Mouse (Mus musculus) layer of hippocampus, adult 2 months (tissue): ENCODE measurements at regions not wholly inside any gene's neighbourhood (a gene's known extent, or its start where the extent isn't known, plus 50 kb on each side); places are given as distances from the start of the nearest gene placed in this dataset.

ENCODE experiments used
- DNase-seq, 2 experiments: peaks; one replicate each; pipeline ENCODE4 v3.0.0; 2022; ENCODE audit warnings: low spot score in 2 of 2
- H3K27ac ChIP-seq: fragments of 200-600 bp; 2 replicates; pipeline ENCODE4 v1.8.1; 2022
- H3K4me3 ChIP-seq: fragments of 200-600 bp; 2 replicates; pipeline ENCODE4 v1.8.1; 2022; ENCODE audit warnings: mild to moderate bottlenecking
- CTCF ChIP-seq: fragments of 200-600 bp; conservative IDR thresholded peaks from 2 replicates; pipeline ENCODE4 v1.8.1; 2022; ENCODE audit warnings: antibody characterized with exemption, mild to moderate bottlenecking, moderate library complexity

DNA sequence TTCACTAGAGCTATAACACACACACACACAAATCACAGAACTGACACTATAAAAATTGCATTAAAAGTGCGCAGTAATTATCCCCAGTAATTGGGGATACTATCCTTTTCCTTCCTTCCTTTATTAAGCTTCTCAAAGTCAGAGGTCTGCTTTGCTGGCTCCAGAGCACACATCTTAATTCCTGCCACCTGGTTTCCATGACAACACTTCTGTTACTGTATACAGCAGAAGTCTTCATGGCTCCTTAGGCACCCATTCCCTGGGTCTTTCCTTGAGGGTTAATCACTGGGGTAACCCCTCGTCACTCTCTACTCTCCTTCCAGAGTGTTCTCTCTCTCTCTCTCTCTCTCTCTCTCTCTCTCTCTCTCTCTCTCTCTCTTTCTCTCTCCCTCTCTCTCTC is 153.6 kb upstream of the Tas2r134 start:
- Histone ChIP-seq H3K27ac (no peak overlapping the region), H3K4me3 (no peak overlapping the region)
- DNase-seq = no peak
- no peak for TF ChIP-seq CTCF

DNA sequence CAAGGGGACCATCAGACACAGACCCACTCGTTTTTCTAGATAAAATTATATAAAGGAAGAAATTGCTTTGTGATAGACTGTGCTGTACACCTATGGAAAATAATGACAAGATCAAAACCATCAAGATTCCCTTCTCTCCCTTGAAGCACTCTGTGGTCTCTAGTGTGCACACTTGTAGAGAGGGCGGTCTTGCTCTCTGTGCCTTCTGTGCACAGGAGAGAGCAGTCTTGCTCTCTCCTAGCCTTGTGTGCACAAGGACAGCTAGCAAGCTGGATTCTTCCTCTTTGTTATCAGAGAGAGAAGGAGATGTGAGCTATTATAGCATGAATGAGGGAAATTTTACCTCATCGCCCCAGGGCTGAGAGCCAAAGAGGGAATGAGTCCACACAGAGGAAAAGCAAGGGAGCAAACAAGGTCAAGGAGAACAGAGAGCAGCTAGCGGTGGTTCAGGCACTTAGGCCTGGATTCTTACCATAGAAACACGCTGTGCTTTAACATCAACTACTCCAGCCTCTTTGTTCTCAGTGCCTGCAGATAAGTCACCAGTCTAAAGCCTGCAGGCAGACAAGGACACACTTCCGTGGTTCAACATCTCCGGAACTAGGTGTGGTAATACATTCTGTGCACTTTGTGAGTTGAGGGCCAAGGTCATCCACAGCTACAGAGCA is 160.2 kb upstream of the Tas2r134 start:
- no peak overlapping the region for H3K4me3 ChIP-seq
- no peak for DNase-seq
- H3K27ac ChIP-seq = no peak overlapping the region
- no peak for TF ChIP-seq CTCF

DNA sequence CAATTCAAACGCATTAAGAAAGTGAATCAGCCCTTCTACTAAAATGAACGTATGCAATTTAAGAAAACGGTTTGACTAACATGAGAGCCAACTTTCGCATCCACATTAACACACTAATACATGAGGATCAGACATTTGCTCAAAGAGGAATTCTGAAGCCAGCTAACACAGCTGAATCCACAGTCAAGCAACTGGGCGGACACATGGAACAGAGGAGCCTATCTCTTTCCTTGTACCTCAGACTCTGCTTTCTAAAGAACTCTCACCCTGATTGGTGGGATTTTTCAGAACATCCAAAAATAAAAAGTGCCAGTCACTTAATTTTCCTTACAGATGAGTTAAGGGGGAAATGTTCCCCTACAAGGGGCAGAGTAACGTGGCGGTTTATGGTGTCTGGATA is 161.3 kb upstream of the Tas2r134 start:
- no peak for TF ChIP-seq CTCF
- H3K4me3 ChIP-seq = no peak overlapping the region
- no peak for DNase-seq
- no peak overlapping the region for H3K27ac ChIP-seq

DNA sequence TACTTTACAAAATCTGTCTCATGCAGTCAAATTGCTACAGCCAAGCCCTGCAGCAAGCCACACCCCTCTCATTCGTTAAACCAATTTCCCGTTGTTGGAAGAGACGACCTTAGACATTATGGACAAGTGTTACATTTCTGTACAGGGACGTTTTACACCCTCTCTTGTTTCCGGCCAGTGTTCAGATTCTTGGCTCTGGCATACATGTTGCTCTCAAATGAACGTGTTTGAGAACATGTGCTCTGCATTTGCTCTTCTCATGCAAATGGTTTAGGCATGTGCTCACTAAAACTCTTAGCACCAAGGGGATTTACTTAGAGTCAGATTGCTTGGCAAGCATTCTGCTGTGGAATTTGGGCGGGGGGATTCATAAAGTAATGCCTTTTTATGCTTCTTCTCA is 161.7 kb upstream of the Tas2r134 start:
- Histone ChIP-seq H3K27ac (no peak overlapping the region), H3K4me3 (no peak overlapping the region)
- DNase-seq = no peak
- TF ChIP-seq CTCF = no peak

DNA sequence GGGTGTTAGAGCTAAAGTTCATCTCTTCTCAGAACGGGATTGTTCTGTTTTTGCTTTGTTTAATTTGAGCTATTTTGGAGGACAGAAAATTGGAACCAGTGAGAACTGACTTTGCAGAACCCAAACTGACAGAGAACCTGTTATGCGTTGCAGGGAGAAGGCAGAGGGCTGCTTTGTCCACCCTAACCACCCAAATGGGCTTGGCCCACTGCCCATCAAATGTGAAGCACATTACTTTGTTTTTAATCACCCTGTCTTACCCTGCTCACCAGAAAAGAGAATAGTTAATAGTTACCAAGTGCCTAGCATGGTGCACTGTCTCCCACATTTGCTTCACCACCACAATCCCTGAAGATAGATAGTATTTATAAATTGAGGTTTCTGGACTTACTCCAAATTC is 163.0 kb upstream of the Tas2r134 start:
- Histone ChIP-seq H3K27ac (no peak overlapping the region), H3K4me3 (no peak overlapping the region)
- TF ChIP-seq CTCF = no peak
- DNase-seq = no peak

DNA sequence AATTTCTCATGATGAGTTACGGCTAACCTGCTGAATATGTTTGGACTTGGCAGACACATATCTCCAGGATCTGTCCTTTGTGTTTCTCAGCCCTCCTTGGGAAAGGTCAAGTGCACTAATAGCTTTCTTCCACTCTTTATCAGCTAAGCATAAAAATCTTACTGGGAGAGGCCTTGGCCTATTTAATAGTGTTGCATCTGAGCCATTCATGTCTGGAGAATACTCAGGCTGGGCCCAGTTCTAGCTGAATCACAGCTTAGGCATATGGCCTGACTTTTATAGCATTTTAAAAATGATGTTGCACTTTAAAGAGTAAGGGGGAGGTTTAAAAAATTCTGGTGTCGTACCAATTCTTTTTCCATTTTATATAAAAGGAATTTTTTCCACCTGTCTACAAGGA is 166.4 kb upstream of the Tas2r134 start:
- no peak overlapping the region for H3K4me3 ChIP-seq
- H3K27ac ChIP-seq = no peak overlapping the region
- TF ChIP-seq CTCF = no peak
- no peak for DNase-seq

DNA sequence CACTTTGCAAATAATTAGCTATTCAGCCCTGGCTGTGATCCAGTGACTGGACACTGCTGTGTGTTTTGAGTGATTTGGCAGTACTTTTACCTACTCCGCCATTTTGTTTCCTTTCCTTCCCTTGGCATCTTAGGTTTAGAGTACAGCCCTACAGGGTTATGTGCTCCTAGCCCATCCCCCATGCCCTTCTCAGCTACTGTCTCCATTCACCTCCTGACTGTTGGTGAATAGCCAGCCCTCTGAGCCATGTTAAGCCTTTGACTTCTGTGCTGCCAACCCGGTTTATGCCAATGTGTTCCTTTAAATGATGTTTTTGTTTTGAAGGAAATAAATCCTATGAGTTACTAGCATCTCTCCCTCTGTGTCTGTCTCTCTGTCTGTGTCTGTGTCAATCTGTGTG is 167.8 kb upstream of the Tas2r134 start:
- no peak overlapping the region for H3K4me3 ChIP-seq
- no peak overlapping the region for H3K27ac ChIP-seq
- no peak for TF ChIP-seq CTCF
- no peak for DNase-seq

DNA sequence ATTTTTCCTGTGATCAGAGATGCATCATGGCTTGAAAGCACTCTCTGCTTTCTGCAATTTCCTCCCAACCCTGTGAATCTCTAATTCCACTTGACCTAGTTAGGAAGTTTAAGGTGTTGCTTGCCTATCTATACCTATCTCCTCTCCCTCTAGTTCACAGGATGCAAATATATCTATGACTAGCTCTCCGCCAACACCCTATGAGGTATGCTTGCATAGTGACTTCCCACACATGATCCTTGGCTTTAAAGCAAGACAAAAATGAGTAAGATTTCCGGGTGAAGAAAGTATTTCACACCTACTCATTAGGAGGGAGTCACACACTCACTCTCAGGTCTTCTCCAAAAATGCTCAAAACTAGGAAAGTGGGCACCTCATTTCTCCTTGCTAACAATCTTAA is 169.6 kb upstream of the Tas2r134 start:
- DNase-seq = no peak
- no peak for TF ChIP-seq CTCF
- no peak overlapping the region for H3K4me3 ChIP-seq
- H3K27ac ChIP-seq = no peak overlapping the region

DNA sequence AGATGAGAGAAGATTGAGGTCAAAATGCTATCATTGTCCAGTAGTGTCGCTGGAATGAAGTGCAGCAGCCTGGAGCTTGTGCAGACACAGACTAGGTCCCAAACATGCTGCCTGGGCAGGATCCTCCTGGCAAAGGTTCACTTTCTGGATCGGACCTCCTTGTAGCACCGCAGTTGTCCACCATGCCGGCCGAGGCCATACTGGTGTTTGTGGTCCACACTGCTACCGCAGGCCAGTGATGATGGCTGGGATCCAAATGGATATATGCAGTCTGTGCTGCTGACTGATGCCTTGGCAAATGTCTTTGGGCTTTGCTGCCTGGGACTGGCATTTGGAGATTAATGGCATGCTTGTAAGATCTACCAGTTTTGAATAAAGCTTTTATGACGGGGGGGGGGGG is 174.5 kb upstream of the Tas2r134 start:
- no peak for TF ChIP-seq CTCF
- no peak for DNase-seq
- Histone ChIP-seq H3K27ac (no peak overlapping the region), H3K4me3 (no peak overlapping the region)

DNA sequence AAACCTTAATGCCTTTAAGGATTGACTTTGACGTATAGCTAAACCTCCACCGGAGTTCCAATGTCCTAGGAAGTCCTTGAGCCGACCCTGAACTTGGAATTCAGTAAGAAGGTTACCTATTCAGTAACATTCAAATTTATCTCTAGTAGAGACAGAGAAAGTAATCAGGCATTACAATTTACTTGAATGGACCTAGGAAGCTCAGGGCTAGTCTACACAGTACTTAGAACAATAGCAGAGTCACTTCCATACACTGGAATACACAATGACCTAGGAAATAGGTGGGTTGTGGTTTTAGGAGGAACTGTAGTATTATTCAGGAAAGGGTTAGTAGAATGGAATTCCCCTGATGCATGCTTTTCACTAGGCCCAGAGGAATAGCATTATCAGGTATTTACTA is 179.2 kb upstream of the Tas2r134 start:
- TF ChIP-seq CTCF = no peak
- no peak overlapping the region for H3K27ac ChIP-seq
- no peak for DNase-seq
- no peak overlapping the region for H3K4me3 ChIP-seq

DNA sequence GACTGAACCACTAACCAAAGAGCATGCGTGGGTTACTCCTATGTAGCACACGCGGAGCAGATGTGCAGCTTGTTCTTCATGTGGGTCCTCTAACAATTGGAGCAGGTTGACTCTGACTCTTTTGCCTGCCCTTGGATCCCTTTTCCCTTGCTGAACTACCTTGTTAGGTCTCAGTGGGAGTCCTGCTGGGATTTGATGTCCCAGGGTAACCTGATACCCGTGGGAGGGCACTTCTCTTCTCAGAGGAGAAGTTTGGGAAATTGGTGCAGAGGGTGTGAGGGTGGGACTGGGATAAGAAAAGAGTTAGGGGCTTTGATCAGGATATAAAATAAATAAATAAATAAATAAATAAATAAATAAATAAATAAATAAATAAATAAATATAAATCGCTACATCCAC is 179.7 kb upstream of the Tas2r134 start:
- Histone ChIP-seq H3K4me3 (no peak overlapping the region), H3K27ac (no peak overlapping the region)
- no peak for DNase-seq
- no peak for TF ChIP-seq CTCF

DNA sequence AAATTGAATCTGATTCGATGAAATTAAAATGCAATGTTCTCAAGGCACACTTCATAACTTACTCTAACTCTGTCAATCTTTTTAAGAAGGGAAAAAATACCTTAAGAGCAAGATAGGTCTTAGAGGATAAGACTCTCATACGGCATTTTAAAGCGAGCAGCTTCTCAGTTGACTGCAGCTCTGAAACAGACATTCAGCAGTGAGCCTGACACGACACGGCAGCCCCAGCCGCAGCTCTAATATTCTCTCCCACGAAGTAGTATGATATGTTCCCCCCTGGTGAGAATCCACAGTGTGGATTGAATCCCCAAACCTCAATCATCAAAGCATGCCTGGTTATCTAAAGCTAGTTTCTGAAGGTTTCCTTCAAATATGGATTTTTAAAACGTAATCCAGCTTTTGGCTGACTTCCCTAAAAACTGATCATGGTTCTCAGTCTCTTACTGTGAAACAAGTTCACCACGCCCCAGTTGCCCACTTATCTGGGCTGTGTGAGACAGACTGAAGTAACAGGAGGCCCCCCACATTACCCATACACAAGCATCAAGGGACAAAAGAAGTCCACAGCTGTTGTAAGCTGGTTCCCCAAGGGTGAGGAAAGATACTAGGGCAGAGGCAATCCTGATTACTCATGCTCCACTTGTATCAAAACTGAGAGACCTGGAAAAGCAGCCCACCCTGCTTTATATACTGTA is 182.8 kb upstream of the Tas2r134 start:
- no peak for DNase-seq
- no peak overlapping the region for H3K27ac ChIP-seq
- H3K4me3 ChIP-seq = no peak overlapping the region
- no peak for TF ChIP-seq CTCF

DNA sequence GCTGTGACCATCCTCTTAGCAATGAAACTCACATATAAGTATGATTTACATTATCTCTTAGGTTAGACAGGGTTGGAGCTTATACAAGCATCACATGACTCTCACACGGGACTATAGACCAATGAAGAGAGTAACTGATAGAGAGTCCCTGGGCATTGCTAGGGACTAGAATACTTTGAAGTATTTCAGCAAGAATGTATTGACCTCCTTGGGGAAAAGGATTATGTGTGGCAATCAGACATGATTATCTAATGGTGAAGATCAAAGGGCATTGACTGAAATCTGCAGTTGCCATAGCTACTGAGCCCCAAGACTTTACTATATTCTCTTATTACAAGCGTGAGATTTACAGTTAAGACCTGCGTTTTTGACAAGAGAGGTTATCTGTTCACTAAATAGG is 183.4 kb upstream of the Tas2r134 start:
- Histone ChIP-seq H3K27ac (no peak overlapping the region), H3K4me3 (no peak overlapping the region)
- TF ChIP-seq CTCF = no peak
- DNase-seq = no peak

DNA sequence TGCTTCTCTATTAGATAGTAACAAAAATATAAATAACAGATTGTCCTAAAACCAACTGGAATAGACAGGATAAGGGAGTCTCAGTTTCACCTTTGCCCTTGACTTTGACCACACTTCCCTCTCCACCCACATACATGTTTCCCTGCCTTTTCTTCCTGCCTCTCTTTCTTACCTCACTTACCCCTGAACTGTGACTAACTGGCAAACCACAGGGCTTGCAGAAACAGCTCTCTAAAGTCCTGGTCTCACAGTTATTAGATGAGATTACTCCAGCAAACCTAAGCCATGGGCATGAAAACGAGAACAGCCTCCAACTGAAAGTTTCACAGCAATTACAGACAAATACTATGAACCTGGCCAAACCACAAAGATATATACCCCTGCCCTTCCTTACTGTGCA is 188.3 kb upstream of the Tas2r134 start:
- no peak overlapping the region for H3K4me3 ChIP-seq
- H3K27ac ChIP-seq = no peak overlapping the region
- TF ChIP-seq CTCF = no peak
- DNase-seq = no peak
